Mouse (Mus musculus): ENCODE data around the gene Hormad2.

Gene Hormad2

DNA sequence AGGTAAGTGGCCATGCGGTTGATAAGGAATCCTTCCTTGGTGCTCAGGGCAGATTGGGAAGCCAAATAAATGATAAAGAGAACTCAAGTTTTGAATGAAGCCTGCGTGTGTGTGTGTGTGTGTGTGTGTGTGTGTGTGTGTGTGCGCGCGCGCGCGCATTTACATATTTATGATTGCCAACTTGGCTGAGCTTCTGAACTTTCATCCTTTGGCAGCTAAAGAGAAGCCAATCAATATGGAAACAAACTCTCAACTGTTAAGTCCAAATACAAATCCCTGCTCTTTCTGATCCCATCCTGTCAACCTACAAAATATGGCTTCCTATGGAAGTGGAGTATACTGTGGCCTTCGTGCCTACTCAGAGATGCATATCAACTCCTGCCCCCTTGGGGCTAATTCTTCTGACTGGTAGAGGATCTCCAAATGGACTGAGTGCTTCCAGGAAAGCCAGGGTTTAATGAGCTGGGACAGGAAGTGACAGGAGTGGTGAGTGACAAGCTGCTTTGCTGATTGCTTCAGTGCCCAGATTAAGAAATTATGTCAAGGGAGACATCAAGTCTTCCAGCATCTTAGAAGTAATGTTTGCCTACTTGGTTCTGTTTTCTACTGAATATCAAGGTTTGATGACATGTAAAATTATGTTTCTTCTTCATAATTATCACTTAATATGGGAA is 5.4 kb upstream of the Hormad2 start:
- no peak for DNase-seq (ENCODE audit: low spot score)

DNA sequence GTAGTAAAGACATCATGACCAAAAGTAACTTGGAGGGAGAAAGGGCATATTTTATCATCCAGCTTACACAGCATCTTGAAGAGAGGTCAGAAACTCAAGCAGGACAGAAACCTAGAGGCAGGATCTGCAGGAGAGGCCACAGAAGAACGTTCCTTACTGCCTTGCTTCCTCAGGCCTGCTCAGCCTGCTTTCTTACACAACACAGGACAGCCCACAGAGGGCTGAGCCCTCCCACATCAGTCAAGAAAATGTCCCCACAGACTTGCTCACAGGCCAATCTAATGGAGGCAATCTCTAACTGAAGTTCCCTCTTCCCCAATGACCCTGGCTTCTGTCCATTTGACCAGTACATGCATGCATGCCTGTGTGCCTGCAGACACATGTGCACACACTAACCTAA is 1.4 kb upstream of the Hormad2 start:
- no peak for DNase-seq (ENCODE audit: low spot score)

DNA sequence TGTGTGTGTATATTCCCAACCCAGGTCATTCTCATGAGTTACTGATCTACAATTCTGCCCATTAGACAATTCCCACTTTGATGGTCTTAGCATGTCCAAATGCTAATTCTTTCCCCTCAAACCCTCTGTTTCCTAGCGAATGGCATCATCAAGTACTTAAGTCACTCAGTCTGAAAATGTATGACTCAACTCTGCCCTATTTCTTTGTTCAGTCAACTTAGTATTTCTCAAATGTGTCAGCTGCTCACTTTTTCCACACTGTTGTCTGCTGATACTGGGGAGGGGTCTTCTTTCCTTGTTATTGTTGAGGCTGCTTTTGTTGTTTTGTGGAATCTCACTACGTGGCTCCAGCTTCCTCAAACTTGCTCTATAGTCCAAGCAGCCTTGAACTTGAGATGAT is 2.7 kb downstream of the Hormad2 start:
- no peak for DNase-seq (ENCODE audit: low spot score)

GRCm38 (mm10) chr11:4437318-4437717 is 3.6 kb downstream of the Hormad2 start:
- no peak for DNase-seq (ENCODE audit: low spot score)

DNA sequence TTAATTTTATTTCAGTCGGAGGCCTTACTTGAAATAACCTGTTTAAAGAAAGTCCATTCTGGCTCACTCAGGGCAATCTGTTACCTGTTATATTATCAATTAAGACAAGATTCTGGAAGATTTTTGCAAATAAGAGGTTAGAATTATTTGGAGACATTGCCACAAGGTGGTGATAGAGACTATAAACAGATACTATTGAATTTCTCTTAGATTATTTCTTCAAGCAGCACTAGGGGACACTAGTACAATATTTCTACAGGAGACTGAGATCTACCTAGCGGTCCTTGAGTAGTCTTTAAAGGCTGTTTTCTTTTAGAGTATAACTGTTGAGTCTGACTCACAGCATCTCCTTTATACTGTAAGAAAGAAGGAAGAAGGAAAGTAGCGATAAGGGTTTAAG is 4.3 kb downstream of the Hormad2 start:
- DNase-seq (ENCODE audit: low spot score): peak; percentile 47

- DNase-seq (ENCODE audit: low spot score): no peak
Measured at GRCm38 (mm10) chr11:4434461-4434860, 6.4 kb downstream of the Hormad2 start.

DNA sequence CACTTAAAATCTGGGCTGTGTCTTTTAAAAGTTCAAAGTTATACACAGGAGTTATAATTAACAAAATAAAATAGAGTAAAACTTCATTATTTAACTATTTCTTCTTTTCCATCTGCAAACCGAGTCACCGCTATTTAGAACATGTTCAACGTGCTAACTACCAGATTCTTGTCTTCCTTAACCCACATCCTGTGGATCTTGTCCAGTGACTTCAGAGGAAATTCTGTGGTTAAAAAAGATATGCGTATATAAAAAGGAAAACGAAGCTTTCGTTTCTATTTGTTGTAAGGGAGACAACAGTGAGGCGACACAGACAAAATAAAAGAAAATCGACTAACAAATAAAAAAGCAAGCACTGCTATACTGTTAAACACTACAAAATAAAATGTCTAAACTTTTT is 17.1 kb downstream of the Hormad2 start:
- no peak for DNase-seq (ENCODE audit: low spot score)

DNA sequence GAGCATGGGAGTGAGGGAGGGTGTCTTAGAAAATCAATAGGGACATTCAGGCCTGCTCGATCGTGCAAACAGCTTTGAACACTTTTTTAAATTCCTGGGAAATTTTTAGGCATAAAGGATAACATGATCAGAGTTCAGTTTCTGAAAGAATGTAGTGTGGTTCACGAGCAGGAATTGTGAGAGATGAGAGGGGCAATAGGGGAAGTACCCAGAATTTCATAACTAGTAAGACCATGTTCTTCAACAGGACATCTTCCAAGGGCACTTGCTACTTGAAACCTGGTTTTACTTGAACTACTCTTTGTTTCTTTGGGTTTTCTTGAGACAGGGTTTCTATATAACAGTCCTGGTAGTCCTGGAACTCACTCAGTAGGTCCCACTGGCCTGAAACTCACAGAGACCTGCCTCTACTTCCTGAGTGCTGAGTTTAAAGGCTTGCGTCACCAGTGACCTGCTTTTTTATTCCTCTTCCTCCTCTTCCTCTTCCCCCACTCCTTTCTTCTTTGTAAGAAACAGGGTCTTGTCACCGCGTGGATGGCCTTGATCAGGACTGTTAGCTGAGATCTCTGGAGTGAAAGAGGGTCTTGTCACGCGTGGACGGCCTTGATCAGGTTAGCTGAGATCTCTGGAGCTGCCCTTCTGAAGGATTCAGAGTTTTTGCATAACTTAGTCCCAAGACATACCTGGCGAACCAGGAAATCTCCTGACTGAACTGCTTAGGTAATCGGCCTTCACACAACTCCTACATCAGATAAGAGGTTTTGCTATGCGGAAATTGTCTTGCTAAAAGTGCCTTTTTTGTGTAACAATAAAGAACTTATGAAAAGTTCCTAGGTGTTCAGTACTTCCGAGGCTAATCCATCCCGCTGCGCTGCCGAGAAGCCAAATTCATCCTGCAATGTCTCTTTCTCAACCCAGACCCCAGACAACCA is 18.1 kb downstream of the Hormad2 start:
- DNase-seq (ENCODE audit: low spot score): no peak

GRCm38 (mm10) chr11:4421933-4422488 is 18.9 kb downstream of the Hormad2 start:
- DNase-seq (ENCODE audit: low spot score): peak; percentile 7

DNA sequence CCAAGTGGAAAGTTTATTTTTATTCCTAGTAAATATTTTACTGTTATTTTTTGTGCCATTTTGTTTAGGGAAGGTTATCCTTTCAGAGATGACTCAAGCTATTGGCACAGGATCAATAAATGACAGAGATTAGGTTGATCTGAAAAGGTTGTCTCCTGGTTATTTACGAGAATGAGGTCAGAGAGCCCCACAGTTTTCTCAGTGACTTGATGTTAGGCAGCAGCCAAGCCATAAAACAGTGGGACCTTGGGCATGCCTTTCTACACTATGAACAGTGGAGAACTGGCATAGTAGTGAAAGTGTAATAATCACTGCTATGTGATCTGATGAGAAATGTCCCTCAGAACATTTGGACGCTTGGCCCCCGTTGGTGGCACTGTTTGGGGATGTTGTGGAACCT is 22.9 kb downstream of the Hormad2 start:
- no peak for DNase-seq (ENCODE audit: low spot score)

DNA sequence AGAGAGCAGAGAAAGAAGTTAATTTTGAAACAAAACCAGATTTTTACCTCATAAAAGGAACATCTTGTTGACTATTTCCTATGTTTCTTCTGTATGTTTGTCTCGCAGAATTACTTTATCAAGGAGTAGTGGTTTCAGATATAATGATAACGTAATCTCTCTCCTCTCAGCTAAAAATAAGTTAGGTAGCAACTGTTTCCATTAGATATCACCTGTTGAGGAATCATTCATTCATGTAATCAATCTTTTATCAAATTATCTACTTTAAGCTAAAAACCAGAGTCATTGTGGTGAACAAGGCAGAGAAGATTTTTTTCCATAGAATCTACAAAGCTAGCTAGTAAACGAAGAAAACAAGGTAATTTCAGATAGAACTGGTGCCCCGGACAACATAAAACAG is 28.6 kb downstream of the Hormad2 start:
- DNase-seq (ENCODE audit: low spot score): no peak

DNA sequence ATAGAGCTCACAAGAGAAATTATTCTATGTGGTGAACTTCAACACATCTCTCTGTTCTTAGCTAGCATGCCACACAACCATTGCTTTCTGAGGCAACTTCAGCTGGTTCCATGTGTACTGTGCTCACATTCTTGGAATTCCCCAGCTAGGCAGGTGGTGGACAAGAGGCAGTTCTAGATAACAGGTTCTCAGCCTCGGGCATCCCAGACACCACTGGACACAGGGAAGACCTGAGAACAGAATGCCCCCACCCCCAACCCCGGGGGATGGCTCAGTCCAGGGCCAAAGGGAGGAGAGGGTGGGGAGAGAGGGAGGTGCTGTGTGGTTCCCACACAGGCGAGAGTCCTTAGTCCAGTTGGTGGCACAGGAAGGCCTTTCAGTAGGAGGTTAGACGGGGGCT is 36.6 kb downstream of the Hormad2 start:
- no peak for DNase-seq (ENCODE audit: low spot score)

DNA sequence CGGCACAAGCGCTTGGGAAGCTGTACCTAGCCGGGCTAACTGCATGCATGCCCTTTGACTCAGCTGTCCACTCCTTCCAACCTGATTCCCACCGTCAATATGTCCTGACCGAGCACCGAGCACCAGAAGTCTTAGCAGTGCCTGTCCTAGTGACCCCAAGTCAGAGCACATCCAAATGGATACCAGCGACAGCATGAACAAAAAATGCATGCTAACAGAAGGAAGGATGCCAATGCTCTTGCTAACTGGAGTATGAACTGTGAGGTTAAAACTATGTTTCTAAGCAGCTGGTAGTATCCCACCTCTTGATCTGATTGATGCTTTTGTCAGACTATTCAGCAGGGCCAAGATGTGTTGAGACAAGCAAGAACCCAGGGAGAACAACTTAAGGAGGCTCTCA is 37.5 kb downstream of the Hormad2 start:
- no peak for DNase-seq (ENCODE audit: low spot score)

DNA sequence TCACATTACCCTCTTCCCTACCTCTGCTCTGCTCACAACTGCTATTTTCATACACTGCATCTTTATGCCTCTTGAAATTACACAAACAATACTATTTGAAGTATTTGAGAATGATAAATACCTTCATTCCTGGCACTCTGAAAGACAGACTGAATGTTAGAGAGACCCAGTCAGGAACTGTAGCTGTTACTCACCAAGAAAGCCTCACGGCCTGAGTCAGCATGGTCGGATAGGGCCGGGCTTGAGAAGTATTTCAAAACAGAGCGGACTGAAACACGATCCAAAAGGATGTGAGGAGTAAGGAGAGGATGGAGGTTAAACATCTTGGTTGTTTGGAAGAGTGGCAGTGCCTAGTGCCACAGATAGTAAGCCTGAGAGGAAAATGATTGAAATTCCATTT is 39.7 kb downstream of the Hormad2 start:
- DNase-seq (ENCODE audit: low spot score): no peak

DNA sequence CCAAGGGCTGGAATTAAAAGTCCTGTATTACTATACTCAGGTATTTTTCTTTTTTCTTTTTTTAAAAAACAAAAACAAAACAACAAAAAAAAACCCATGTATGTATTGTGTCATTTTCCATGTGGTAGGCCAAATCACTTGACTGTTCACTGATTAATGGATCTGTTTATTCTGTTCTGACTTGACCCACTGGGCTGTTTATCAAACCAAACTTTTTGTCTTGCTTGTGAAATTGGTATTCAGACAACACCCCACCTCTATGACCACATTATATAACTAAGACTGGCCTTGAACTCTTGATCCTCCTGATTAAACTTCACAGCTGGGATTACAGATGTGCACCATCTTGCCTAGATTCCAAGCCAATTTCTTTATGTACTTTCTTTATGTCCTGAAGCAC is 46.7 kb downstream of the Hormad2 start:
- DNase-seq (ENCODE audit: low spot score): no peak

- DNase-seq (ENCODE audit: low spot score): no peak
Measured at GRCm38 (mm10) chr11:4388018-4388417, 52.9 kb downstream of the Hormad2 start.

DNA sequence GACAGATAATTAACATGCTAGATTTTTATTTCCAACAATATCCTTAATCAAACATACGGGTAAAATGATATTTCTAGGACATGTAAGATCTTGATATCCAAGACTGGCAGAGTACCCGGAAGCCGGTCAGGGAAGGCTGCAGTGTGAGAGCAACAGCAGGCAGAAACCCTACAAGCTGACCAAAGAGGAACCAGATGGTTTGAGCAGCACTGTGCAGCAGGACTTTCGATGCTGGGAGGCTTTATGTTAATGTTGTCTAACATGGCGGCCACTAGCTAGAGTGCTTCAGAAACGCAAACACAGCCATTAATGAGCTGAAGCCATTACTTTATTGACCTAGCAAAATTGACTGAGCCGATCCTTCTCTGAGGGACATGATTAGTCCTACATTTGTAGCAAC is 58.6 kb downstream of the Hormad2 start:
- DNase-seq (ENCODE audit: low spot score): no peak

DNA sequence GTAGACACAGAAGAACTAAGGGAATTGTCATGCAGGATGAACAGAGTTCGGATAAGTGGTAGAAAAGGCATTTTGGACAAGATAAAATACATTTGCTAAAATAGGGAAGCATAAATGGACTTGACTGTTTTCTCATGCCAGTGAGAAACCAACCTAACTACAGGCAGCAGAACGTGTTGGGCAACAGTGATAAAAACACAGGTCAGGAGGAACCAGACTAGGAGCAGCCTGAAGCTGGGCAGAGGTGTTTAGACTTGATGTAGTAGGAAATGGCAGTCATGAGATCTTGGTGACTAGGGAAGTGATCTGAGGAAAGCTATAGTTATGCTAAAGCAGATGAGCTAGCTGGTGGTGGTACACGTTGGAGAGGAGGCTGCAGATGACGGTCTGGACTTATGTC is 61.0 kb downstream of the Hormad2 start:
- no peak for DNase-seq (ENCODE audit: low spot score)

- DNase-seq (ENCODE audit: low spot score): no peak
Measured at GRCm38 (mm10) chr11:4366389-4366788, 74.5 kb downstream of the Hormad2 start.

GRCm38 (mm10) chr11:4355430-4355829 is 85.5 kb downstream of the Hormad2 start:
- DNase-seq (ENCODE audit: low spot score): no peak

- DNase-seq (ENCODE audit: low spot score): no peak
Measured at GRCm38 (mm10) chr11:4352637-4353036, 88.3 kb downstream of the Hormad2 start.

- DNase-seq (ENCODE audit: low spot score): no peak
Measured at GRCm38 (mm10) chr11:4343926-4344325, 97.0 kb downstream of the Hormad2 start.

DNA sequence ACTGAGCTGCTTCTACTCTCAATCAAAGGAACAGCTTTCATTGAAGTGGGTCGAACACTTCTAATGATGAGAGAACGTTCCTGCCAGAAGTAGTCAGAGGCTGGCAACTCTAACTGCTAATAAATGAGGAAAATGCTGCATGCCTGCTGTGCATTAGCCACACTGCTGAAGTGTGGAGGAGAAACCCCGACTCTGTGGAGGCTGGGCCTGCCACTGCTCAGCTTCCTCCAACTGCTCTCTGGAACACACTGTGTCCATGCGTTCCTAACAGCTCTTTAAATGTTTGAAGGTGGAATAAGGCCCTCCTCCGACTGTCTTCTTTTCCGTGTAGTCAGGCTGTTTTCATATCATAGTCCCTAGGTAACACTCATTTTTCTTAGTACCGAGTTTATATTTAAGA is 98.9 kb downstream of the Hormad2 start:
- no peak for DNase-seq (ENCODE audit: low spot score)
